Mouse (Mus musculus): Measurements from ENCODE around the gene Ssr4. TPM values are rescaled to one million over a fixed set of nuclear protein-coding genes. Genes with fewer than 3 reads are reported as not detected.

Gene Ssr4
- polyA plus RNA-seq, 1 experiment from 2014 or later = 139 TPM

GRCm38 (mm10) chrX:73823747-73824146, 36.9 kb downstream of the Ssr4 start:
- peak; percentile 31 for ATAC-seq
- WGBS = 18% methylated on average over 17 of the region's 17 CpGs
- Histone ChIP-seq H3K9me3 (no peaks in the 10 kb centered on the region), H3K4me2 (replicated peaks) (peak overlapping the region; percentile 65), H3K4me3 (replicated peaks) (peak overlapping the region; percentile 62), H3K9ac (replicated peaks) (peak overlapping the region; percentile 87), H3K27me3 (no peaks in the 10 kb centered on the region), H3K4me1 (replicated peaks) (peaks cover 8% of the 10 kb centered on the region), H3K36me3 (no peaks in the 10 kb centered on the region), H3K27ac (peak overlapping the region; percentile 93)

GRCm38 (mm10) chrX:73824185-73825151, 37.6 kb downstream of the Ssr4 start, which contains the start of gene Pdzd4:
TSS of gene Pdzd4 (minus strand) at chrX:73824969.
- Histone ChIP-seq H3K9me3 (no peaks in the 10 kb centered on the region), H3K36me3 (no peaks in the 10 kb centered on the region), H3K9ac (replicated peaks) (peak within 1 kb of the TSS; percentile 87), H3K4me2 (replicated peaks) (peak within 1 kb of the TSS; percentile 65), H3K27me3 (no peaks in the 10 kb centered on the region), H3K27ac (peak within 1 kb of the TSS; percentile 93), H3K4me1 (replicated peaks) (peaks cover 8% of the 10 kb centered on the region), H3K4me3 (replicated peaks) (peak within 1 kb of the TSS; percentile 62)
- peak; percentile 91 for ATAC-seq
- WGBS = 17% methylated on average over 75 of the region's 84 CpGs

- 95% methylated on average over 1 of the region's 1 CpGs for WGBS
These were observed 48.9 kb downstream of the Ssr4 start for GRCm38 (mm10) chrX:73835731-73836130.

GRCm38 (mm10) chrX:73836691-73837090, 49.9 kb downstream of the Ssr4 start:
- H3K4me2 ChIP-seq (replicated peaks) = no peak overlapping the region
- ATAC-seq = no peak
- H3K4me1 ChIP-seq (replicated peaks) = no peaks in the 10 kb centered on the region
- no peaks in the 10 kb centered on the region for H3K9me3 ChIP-seq
- no peak overlapping the region for H3K27ac ChIP-seq
- no peak overlapping the region for H3K9ac ChIP-seq (replicated peaks)
- WGBS = 85% methylated on average over 3 of the region's 3 CpGs
- no peaks in the 10 kb centered on the region for H3K27me3 ChIP-seq
- H3K4me3 ChIP-seq (replicated peaks) = no peak overlapping the region
- no peaks in the 10 kb centered on the region for H3K36me3 ChIP-seq

More at GRCm38 (mm10) chrX:73835731-73836130, 48.9 kb downstream of the Ssr4 start:
- Histone ChIP-seq H3K4me3 (replicated peaks) (no peak overlapping the region), H3K9ac (replicated peaks) (no peak overlapping the region), H3K27me3 (no peaks in the 10 kb centered on the region), H3K27ac (no peak overlapping the region), H3K9me3 (no peaks in the 10 kb centered on the region), H3K4me1 (replicated peaks) (no peaks in the 10 kb centered on the region), H3K4me2 (replicated peaks) (no peak overlapping the region), H3K36me3 (no peaks in the 10 kb centered on the region)
- ATAC-seq = no peak

Other genes starting within 250 kb of the Ssr4 start
- 0.79 and 1.2 TPM in 2 replicates for gene Dusp9, start 147.6 kb upstream of the Ssr4 start, polyA plus RNA-seq (2015; fragmentation: Nextera tagmentation; extraction: Ambion mirVana)
- gene Pnck, start 126.9 kb upstream of the Ssr4 start, polyA plus RNA-seq (2015; fragmentation: Nextera tagmentation; extraction: Ambion mirVana) = 91.5 and 99.5 TPM in 2 replicates
- 6.3 and 6.4 TPM in 2 replicates for gene Slc6a8, start 113.9 kb upstream of the Ssr4 start, polyA plus RNA-seq (2015; fragmentation: Nextera tagmentation; extraction: Ambion mirVana)
- 116 and 118 TPM in 2 replicates for gene Bcap31, start 70.9 kb upstream of the Ssr4 start, polyA plus RNA-seq (2015; fragmentation: Nextera tagmentation; extraction: Ambion mirVana)
- 9.6 and 11.8 TPM in 2 replicates for gene Abcd1, start 70.4 kb upstream of the Ssr4 start, polyA plus RNA-seq (2015; fragmentation: Nextera tagmentation; extraction: Ambion mirVana)
- 0.07 and 0.08 TPM in 2 replicates for gene Plxnb3, start 29.9 kb upstream of the Ssr4 start, polyA plus RNA-seq (2015; fragmentation: Nextera tagmentation; extraction: Ambion mirVana)
- 1.3 and 1.4 TPM in 2 replicates for gene Srpk3, start 12.6 kb upstream of the Ssr4 start, polyA plus RNA-seq (2015; fragmentation: Nextera tagmentation; extraction: Ambion mirVana)
- gene Idh3g, start 131 bp upstream of the Ssr4 start, polyA plus RNA-seq (2015; fragmentation: Nextera tagmentation; extraction: Ambion mirVana) = 225 and 228 TPM in 2 replicates
- gene Pdzd4, start 37.9 kb downstream of the Ssr4 start, polyA plus RNA-seq (2015; fragmentation: Nextera tagmentation; extraction: Ambion mirVana) = 4.3 and 4.7 TPM in 2 replicates
- gene Avpr2, start 105.1 kb downstream of the Ssr4 start, polyA plus RNA-seq (2015; fragmentation: Nextera tagmentation; extraction: Ambion mirVana) = 0.24 and 0.27 TPM in 2 replicates
- gene L1cam, start 109.1 kb downstream of the Ssr4 start, polyA plus RNA-seq (2015; fragmentation: Nextera tagmentation; extraction: Ambion mirVana) = 73.8 and 80.8 TPM in 2 replicates
- 2.8 and 2.9 TPM in 2 replicates for gene Arhgap4, start 134.8 kb downstream of the Ssr4 start, polyA plus RNA-seq (2015; fragmentation: Nextera tagmentation; extraction: Ambion mirVana)
- 107 and 108 TPM in 2 replicates for gene Naa10, start 134.9 kb downstream of the Ssr4 start, polyA plus RNA-seq (2015; fragmentation: Nextera tagmentation; extraction: Ambion mirVana)
- 10.5 and 12.3 TPM in 2 replicates for gene Renbp, start 143.8 kb downstream of the Ssr4 start, polyA plus RNA-seq (2015; fragmentation: Nextera tagmentation; extraction: Ambion mirVana)
- 61.9 and 63.0 TPM in 2 replicates for gene Hcfc1, start 179.3 kb downstream of the Ssr4 start, polyA plus RNA-seq (2015; fragmentation: Nextera tagmentation; extraction: Ambion mirVana)
- 37.4 and 44.3 TPM in 2 replicates for gene Irak1, start 236.9 kb downstream of the Ssr4 start, polyA plus RNA-seq (2015; fragmentation: Nextera tagmentation; extraction: Ambion mirVana)